Mouse (Mus musculus) gastrocnemius, adult 8-10 months (tissue): Measurements from ENCODE around the gene Vmn2r53. TPM values are rescaled to one million over a fixed set of nuclear protein-coding genes. Genes with fewer than 3 reads are reported as not detected.
"Not testable (repeated sequence)": the region's sequence is repeated elsewhere in the genome, so short reads cannot be mapped to it uniquely, and the experiment has no call there.

ENCODE experiments used
- DNase-seq, 2 experiments: peaks; one replicate each; pipeline ENCODE4 v3.0.0; 2022; ENCODE audit warnings: low spot score in 2 of 2
- total RNA-seq, 4 experiments: library from RNA; stranded (reverse); gene quantifications; 2 replicates each; pipeline ENCODE4 v1.2.4; 2022

The Vmn2r53 gene
- total RNA-seq = under 1 TPM in 1 of 4 experiments, not detected in 3; 0.02 TPM

- DNase-seq = no peak
Observed at GRCm38 (mm10) chr7:12608688-12609087, at the start of gene Vmn2r53. TSS of gene Vmn2r53 (minus strand) at chr7:12608788.

DNA sequence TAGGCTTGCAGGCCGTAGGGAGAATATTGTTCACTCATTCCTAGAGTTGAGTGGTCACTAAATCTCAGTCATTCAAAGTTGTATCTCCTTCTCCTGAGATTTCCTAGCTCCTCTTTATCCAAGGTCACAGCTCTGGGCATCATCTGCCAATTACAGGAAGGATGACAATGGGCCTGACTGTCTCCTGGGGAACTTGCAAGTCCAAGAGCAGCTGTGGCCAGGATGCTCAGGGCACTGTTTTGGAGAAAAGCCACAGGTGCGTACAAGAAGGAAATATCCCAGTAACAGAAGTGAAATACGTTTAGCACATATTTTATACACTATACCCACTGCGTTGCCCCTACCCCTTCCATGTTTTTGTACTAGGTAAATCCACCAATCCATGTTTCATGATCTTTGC is 31.6 kb upstream of the Vmn2r53 start, which contains the start of gene Vmn2r54:
TSS of gene Vmn2r54 (minus strand) at position 101 of the 400 bp plus-strand sequence.
- DNase-seq = not testable (repeated sequence)

Other genes with a start within 250 kb of the Vmn2r53 start
- not detected for gene Vmn1r84, start 239.5 kb downstream of the Vmn2r53 start, total RNA-seq
- 1 to 10 TPM; 1.3 to 2.8 (median 2.2) TPM for gene Zfp551, start 186.0 kb downstream of the Vmn2r53 start, total RNA-seq
- gene Zfp606, start 130.5 kb downstream of the Vmn2r53 start, total RNA-seq = 1 to 10 TPM; 5.1 to 6.8 (median 5.4) TPM
- not detected for gene 2900092C05Rik, start 96.3 kb downstream of the Vmn2r53 start, total RNA-seq
- gene Vmn2r54, start 31.5 kb upstream of the Vmn2r53 start, total RNA-seq = not detected
- not detected for gene Vmn2r55, start 76.2 kb upstream of the Vmn2r53 start, total RNA-seq
- gene Vmn2r56, start 126.2 kb upstream of the Vmn2r53 start, total RNA-seq = not detected
- gene Zscan18, start 194.8 kb upstream of the Vmn2r53 start, total RNA-seq = 1 to 10 TPM in 2 of 4 experiments, under 1 TPM in 2; 0.46 to 1.3 (median 0.86) TPM
- gene Zfp329, start 210.1 kb upstream of the Vmn2r53 start, total RNA-seq = 1 to 10 TPM; 2.9 to 5.8 (median 4.5) TPM
- gene Zfp110, start 226.0 kb upstream of the Vmn2r53 start, total RNA-seq = 10 to 100 TPM; 11.9 to 17.2 (median 13.9) TPM